Mouse (Mus musculus): ENCODE measurements around the gene 1700074P13Rik. TPM values are rescaled to one million over a fixed set of nuclear protein-coding genes. Genes with fewer than 3 reads are reported as not detected.

Gene 1700074P13Rik
- polyA plus RNA-seq, 1 experiment = not detected

- no peak overlapping the region for H3K4me3 ChIP-seq (ENCODE audit: control insufficient read depth, insufficient read depth, low read length)
- no peak overlapping the region for H3K27ac ChIP-seq (ENCODE audit: control insufficient read depth, insufficient read depth, low read length)
- WGBS = 31% methylated on average over 7 of the region's 7 CpGs
- TF ChIP-seq CTCF (IDR thresholded peaks at IDR 0.05; ENCODE audit: borderline replicate concordance, control insufficient read depth, extremely low read depth, insufficient read depth, low read length, poor library complexity) = no peak
- TF ChIP-seq POLR2A (IDR thresholded peaks at IDR 0.05; ENCODE audit: control insufficient read depth, extremely low read depth, insufficient read depth, low read length, poor library complexity) = no peak
- H3K4me1 ChIP-seq (replicated peaks; ENCODE audit: control insufficient read depth, insufficient read depth, low read length) = peaks cover 10% of the 10 kb centered on the region
- H3K36me3 ChIP-seq (ENCODE audit: control insufficient read depth, insufficient read depth, low read length) = no peaks in the 10 kb centered on the region
- DNase-seq = peak; percentile 65
- H3K27me3 ChIP-seq (ENCODE audit: control insufficient read depth, insufficient read depth, low read length) = no peaks in the 10 kb centered on the region
Measured at GRCm38 (mm10) chr6:40893577-40893976, 46.8 kb downstream of the 1700074P13Rik start.

DNA sequence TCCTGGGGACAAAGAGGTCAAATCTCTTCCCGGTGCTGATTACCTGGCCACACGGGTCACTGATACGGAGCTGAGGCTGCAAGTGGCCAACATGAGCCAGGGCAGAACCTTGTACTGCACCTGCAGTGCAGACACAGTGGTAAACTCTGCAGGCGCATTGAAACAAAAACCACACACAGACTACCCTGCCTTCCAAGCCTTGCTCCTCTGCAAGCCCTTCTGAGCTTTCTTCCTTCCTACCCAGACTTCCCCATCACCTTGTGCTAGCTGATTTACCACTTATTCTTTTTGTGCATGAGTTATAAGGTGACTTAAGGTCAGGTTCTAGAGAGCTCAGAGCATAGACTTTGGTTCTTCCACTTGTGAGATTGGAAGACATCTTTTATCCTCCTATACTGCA is 48.6 kb downstream of the 1700074P13Rik start:
- Histone ChIP-seq H3K27me3 (ENCODE audit: control insufficient read depth, insufficient read depth, low read length) (no peaks in the 10 kb centered on the region), H3K4me3 (ENCODE audit: control insufficient read depth, insufficient read depth, low read length) (peak overlapping the region; percentile 22), H3K4me1 (replicated peaks; ENCODE audit: control insufficient read depth, insufficient read depth, low read length) (peaks cover 10% of the 10 kb centered on the region), H3K36me3 (ENCODE audit: control insufficient read depth, insufficient read depth, low read length) (no peaks in the 10 kb centered on the region), H3K27ac (ENCODE audit: control insufficient read depth, insufficient read depth, low read length) (peak overlapping the region; percentile 77)
- WGBS = 3% methylated on average over 4 of the region's 4 CpGs
- TF ChIP-seq CTCF (IDR thresholded peaks at IDR 0.05; ENCODE audit: borderline replicate concordance, control insufficient read depth, extremely low read depth, insufficient read depth, low read length, poor library complexity) = no peak
- TF ChIP-seq POLR2A (IDR thresholded peaks at IDR 0.05; ENCODE audit: control insufficient read depth, extremely low read depth, insufficient read depth, low read length, poor library complexity) = no peak
- no peak for DNase-seq

DNA sequence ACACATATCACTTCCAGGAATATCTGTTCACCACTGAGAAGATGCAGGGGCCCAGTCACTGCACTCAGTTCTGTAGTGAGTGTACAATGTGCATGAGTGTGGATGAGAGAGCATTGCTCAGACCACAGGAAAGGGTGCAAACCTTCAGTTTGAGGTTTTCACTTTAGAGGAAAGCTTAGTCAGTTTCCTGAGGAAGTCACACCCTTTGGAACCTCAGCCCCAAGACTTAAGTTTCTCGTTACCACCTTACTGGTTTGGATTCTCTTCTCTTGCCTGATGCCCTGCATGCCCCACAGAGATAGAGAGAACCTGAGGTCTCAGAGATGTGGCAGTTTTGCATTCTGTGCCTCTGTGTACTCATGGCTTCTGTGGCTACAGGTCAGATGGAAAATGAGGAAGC is 49.4 kb downstream of the 1700074P13Rik start:
- no peaks in the 10 kb centered on the region for H3K27me3 ChIP-seq (ENCODE audit: control insufficient read depth, insufficient read depth, low read length)
- DNase-seq = peak; percentile 16
- 2% methylated on average over 1 of the region's 1 CpGs for WGBS
- H3K4me3 ChIP-seq (ENCODE audit: control insufficient read depth, insufficient read depth, low read length) = no peak overlapping the region
- H3K4me1 ChIP-seq (replicated peaks; ENCODE audit: control insufficient read depth, insufficient read depth, low read length) = peaks cover 10% of the 10 kb centered on the region
- no peaks in the 10 kb centered on the region for H3K36me3 ChIP-seq (ENCODE audit: control insufficient read depth, insufficient read depth, low read length)
- peak overlapping the region; percentile 77; the same call in 1 of the 2 replicates for H3K27ac ChIP-seq (ENCODE audit: control insufficient read depth, insufficient read depth, low read length)
- TF ChIP-seq POLR2A (IDR thresholded peaks at IDR 0.05; ENCODE audit: control insufficient read depth, extremely low read depth, insufficient read depth, low read length, poor library complexity) = no peak

GRCm38 (mm10) chr6:40887394-40887793 is 53.0 kb downstream of the 1700074P13Rik start, which contains the start of gene Moxd2:
TSS of gene Moxd2 (minus strand) at chr6:40887494.
- Histone ChIP-seq H3K4me3 (ENCODE audit: control insufficient read depth, insufficient read depth, low read length) (no peak within 1 kb of the TSS), H3K36me3 (ENCODE audit: control insufficient read depth, insufficient read depth, low read length) (no peaks in the 10 kb centered on the region), H3K27me3 (ENCODE audit: control insufficient read depth, insufficient read depth, low read length) (no peaks in the 10 kb centered on the region), H3K27ac (ENCODE audit: control insufficient read depth, insufficient read depth, low read length) (no peak within 1 kb of the TSS), H3K4me1 (replicated peaks; ENCODE audit: control insufficient read depth, insufficient read depth, low read length) (peaks cover 10% of the 10 kb centered on the region)
- DNase-seq = no peak
- TF ChIP-seq CTCF (IDR thresholded peaks at IDR 0.05; ENCODE audit: borderline replicate concordance, control insufficient read depth, extremely low read depth, insufficient read depth, low read length, poor library complexity) (no peak), POLR2A (IDR thresholded peaks at IDR 0.05; ENCODE audit: control insufficient read depth, extremely low read depth, insufficient read depth, low read length, poor library complexity) (no peak)
- whole genome bisulfite sequencing = 97% methylated on average over 3 of the region's 3 CpGs

Other genes with a start within 250 kb of the 1700074P13Rik start
- 0.14 and 0.15 TPM in 2 replicates for gene Moxd2, start 53.1 kb downstream of the 1700074P13Rik start, polyA plus RNA-seq (2012; rRNA removed)
- not detected in 2 replicates for gene Prss58, start 40.2 kb downstream of the 1700074P13Rik start, polyA plus RNA-seq (2012; rRNA removed)
- not detected in 2 replicates for gene Gm4744, start 11.3 kb upstream of the 1700074P13Rik start, polyA plus RNA-seq (2012; rRNA removed)
- gene 1810009J06Rik, start 24.2 kb upstream of the 1700074P13Rik start, polyA plus RNA-seq (2012; rRNA removed) = not detected in 2 replicates
- not detected in 2 replicates for gene Gm2663, start 58.9 kb upstream of the 1700074P13Rik start, polyA plus RNA-seq (2012; rRNA removed)
- 0.27 TPM in 2 replicates for gene 2210010C04Rik, start 95.0 kb upstream of the 1700074P13Rik start, polyA plus RNA-seq (2012; rRNA removed)